Mouse (Mus musculus): ENCODE data around the gene Ddah2. TPM values are rescaled to one million over a fixed set of nuclear protein-coding genes. Genes with fewer than 3 reads are reported as not detected.
A peak's percentile ranks its signal among the peaks of the same experiment; 100 is the strongest.

Ddah2 gene
- polyA plus RNA-seq, 1 experiment: 18.4 TPM

DNA sequence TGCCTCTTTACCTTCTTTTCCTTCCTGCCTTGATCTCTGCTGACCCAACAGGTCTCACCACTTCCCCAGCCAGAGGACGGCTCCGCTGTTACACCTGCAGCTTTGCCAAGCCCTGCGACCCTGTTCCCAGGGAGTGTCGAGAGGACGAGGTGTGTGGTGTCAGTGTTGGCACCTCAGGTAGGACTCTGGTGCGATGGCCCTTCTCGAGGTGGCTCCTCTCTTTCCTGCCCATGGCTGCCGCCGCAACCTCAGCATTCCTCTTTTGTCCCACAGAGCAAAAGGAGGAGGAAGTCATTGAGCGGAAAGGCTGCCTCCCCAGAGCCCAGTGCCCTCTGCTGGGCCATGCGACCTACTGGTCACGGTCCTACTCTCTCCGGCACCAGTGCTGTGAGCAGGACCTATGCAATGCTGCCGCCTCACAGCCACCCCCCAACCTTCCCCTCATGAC, 19.0 kb downstream of the Ddah2 start, which contains the start of gene Ly6g6d:
Gene Ly6g6d (minus strand): TSS at position 280 of the 448 bp plus-strand sequence.
- H3K36me3 ChIP-seq (ENCODE audit: control insufficient read depth, insufficient read depth, low read length): no peaks in the 10 kb centered on the region
- H3K27ac ChIP-seq (ENCODE audit: insufficient read depth, low read length): no peak within 1 kb of the TSS
- no peaks in the 10 kb centered on the region; the same call in 1 of the 2 replicates for H3K4me1 ChIP-seq (ENCODE audit: control insufficient read depth, insufficient read depth, insufficient read length)
- no peak for TF ChIP-seq POLR2A (IDR thresholded peaks at IDR 0.05; ENCODE audit: low read depth, low read length)
- peak; percentile 22; the same call in 1 of the 2 replicates for TF ChIP-seq CTCF (IDR thresholded peaks at IDR 0.05; ENCODE audit: extremely low read depth, insufficient read depth, insufficient read length, insufficient replicate concordance)
- peak in 1 of 2 experiments; percentile 19 for DNase-seq (ENCODE audit: low read depth in 1 of 2, low spot score in 2 of 2)
- H3K27me3 ChIP-seq (ENCODE audit: control insufficient read depth, insufficient read depth, low read length): no peaks in the 10 kb centered on the region
- 4% methylated on average over 14 of the region's 14 CpGs for WGBS
- H3K4me3 ChIP-seq (ENCODE audit: extremely low read depth, insufficient read depth, insufficient read length): no peak within 1 kb of the TSS; the same call in 1 of the 2 replicates

GRCm38 (mm10) chr17:35079778-35080177, 20.9 kb downstream of the Ddah2 start:
- H3K27ac ChIP-seq (ENCODE audit: insufficient read depth, low read length): no peak overlapping the region
- no peaks in the 10 kb centered on the region for H3K27me3 ChIP-seq (ENCODE audit: control insufficient read depth, insufficient read depth, low read length)
- 67% methylated on average over 9 of the region's 9 CpGs for WGBS
- no peaks in the 10 kb centered on the region for H3K36me3 ChIP-seq (ENCODE audit: control insufficient read depth, insufficient read depth, low read length)
- TF ChIP-seq POLR2A (IDR thresholded peaks at IDR 0.05; ENCODE audit: low read depth, low read length) (no peak), CTCF (IDR thresholded peaks at IDR 0.05; ENCODE audit: extremely low read depth, insufficient read depth, insufficient read length, insufficient replicate concordance) (no peak)
- no peak overlapping the region for H3K4me3 ChIP-seq (ENCODE audit: extremely low read depth, insufficient read depth, insufficient read length)
- H3K4me1 ChIP-seq (ENCODE audit: control insufficient read depth, insufficient read depth, insufficient read length): no peaks in the 10 kb centered on the region; the same call in 1 of the 2 replicates
- DNase-seq (ENCODE audit: low read depth in 1 of 2, low spot score in 2 of 2): no peak

GRCm38 (mm10) chr17:35080248-35080647, 21.4 kb downstream of the Ddah2 start:
- no peak overlapping the region for H3K4me3 ChIP-seq (ENCODE audit: extremely low read depth, insufficient read depth, insufficient read length)
- H3K4me1 ChIP-seq (ENCODE audit: control insufficient read depth, insufficient read depth, insufficient read length): no peaks in the 10 kb centered on the region; the same call in 1 of the 2 replicates
- H3K36me3 ChIP-seq (ENCODE audit: control insufficient read depth, insufficient read depth, low read length): no peaks in the 10 kb centered on the region
- 71% methylated on average over 6 of the region's 6 CpGs for WGBS
- DNase-seq (ENCODE audit: low read depth in 1 of 2, low spot score in 2 of 2): no peak
- no peaks in the 10 kb centered on the region for H3K27me3 ChIP-seq (ENCODE audit: control insufficient read depth, insufficient read depth, low read length)
- TF ChIP-seq CTCF (IDR thresholded peaks at IDR 0.05; ENCODE audit: extremely low read depth, insufficient read depth, insufficient read length, insufficient replicate concordance) (no peak), POLR2A (IDR thresholded peaks at IDR 0.05; ENCODE audit: low read depth, low read length) (no peak)
- H3K27ac ChIP-seq (ENCODE audit: insufficient read depth, low read length): no peak overlapping the region

GRCm38 (mm10) chr17:35080710-35081109, 21.9 kb downstream of the Ddah2 start:
- Histone ChIP-seq H3K36me3 (ENCODE audit: control insufficient read depth, insufficient read depth, low read length) (no peaks in the 10 kb centered on the region), H3K4me3 (ENCODE audit: extremely low read depth, insufficient read depth, insufficient read length) (no peak overlapping the region), H3K27ac (ENCODE audit: insufficient read depth, low read length) (no peak overlapping the region), H3K27me3 (ENCODE audit: control insufficient read depth, insufficient read depth, low read length) (no peaks in the 10 kb centered on the region), H3K4me1 (ENCODE audit: control insufficient read depth, insufficient read depth, insufficient read length) (no peaks in the 10 kb centered on the region; the same call in 1 of the 2 replicates)
- TF ChIP-seq POLR2A (IDR thresholded peaks at IDR 0.05; ENCODE audit: low read depth, low read length) (no peak), CTCF (IDR thresholded peaks at IDR 0.05; ENCODE audit: extremely low read depth, insufficient read depth, insufficient read length, insufficient replicate concordance) (no peak)
- 89% methylated on average over 4 of the region's 4 CpGs for WGBS
- no peak for DNase-seq (ENCODE audit: low read depth in 1 of 2, low spot score in 2 of 2)

- Histone ChIP-seq H3K4me3 (ENCODE audit: extremely low read depth, insufficient read depth, insufficient read length) (no peak overlapping the region), H3K27ac (ENCODE audit: insufficient read depth, low read length) (no peak overlapping the region), H3K36me3 (ENCODE audit: control insufficient read depth, insufficient read depth, low read length) (no peaks in the 10 kb centered on the region), H3K27me3 (ENCODE audit: control insufficient read depth, insufficient read depth, low read length) (no peaks in the 10 kb centered on the region), H3K4me1 (ENCODE audit: control insufficient read depth, insufficient read depth, insufficient read length) (no peaks in the 10 kb centered on the region)
- WGBS: 92% methylated on average over 16 of the region's 16 CpGs
- no peak for DNase-seq (ENCODE audit: low read depth in 1 of 2, low spot score in 2 of 2)
- TF ChIP-seq CTCF (IDR thresholded peaks at IDR 0.05; ENCODE audit: extremely low read depth, insufficient read depth, insufficient read length, insufficient replicate concordance) (no peak), POLR2A (IDR thresholded peaks at IDR 0.05; ENCODE audit: low read depth, low read length) (no peak)
Measured at GRCm38 (mm10) chr17:35082841-35083576, 24.2 kb downstream of the Ddah2 start.

GRCm38 (mm10) chr17:35083929-35084497, 25.2 kb downstream of the Ddah2 start:
- H3K27ac ChIP-seq (ENCODE audit: insufficient read depth, low read length): no peak overlapping the region
- no peaks in the 10 kb centered on the region for H3K27me3 ChIP-seq (ENCODE audit: control insufficient read depth, insufficient read depth, low read length)
- 62% methylated on average over 3 of the region's 3 CpGs for WGBS
- no peaks in the 10 kb centered on the region for H3K4me1 ChIP-seq (ENCODE audit: control insufficient read depth, insufficient read depth, insufficient read length)
- no peak overlapping the region for H3K4me3 ChIP-seq (ENCODE audit: extremely low read depth, insufficient read depth, insufficient read length)
- no peak for TF ChIP-seq POLR2A (IDR thresholded peaks at IDR 0.05; ENCODE audit: low read depth, low read length)
- no peak for DNase-seq (ENCODE audit: low read depth in 1 of 2, low spot score in 2 of 2)
- H3K36me3 ChIP-seq (ENCODE audit: control insufficient read depth, insufficient read depth, low read length): no peaks in the 10 kb centered on the region

Data from spleen, adult 2 months (tissue).